Mouse (Mus musculus) midbrain, embryonic 15.5 days (tissue): ENCODE data around the gene Bag2. TPM values are rescaled to one million over a fixed set of nuclear protein-coding genes. Genes with fewer than 3 reads are reported as not detected.
"Not testable (repeated sequence)": the region's sequence is repeated elsewhere in the genome, so short reads cannot be mapped to it uniquely, and the experiment has no call there.

Source experiments
- ATAC-seq: fragments of 200-750 bp; cut with Nextera tagmentation; replicated peaks from 2 replicates; pipeline ENCODE4 v1.8.0; 2017; ENCODE audit warnings: moderate TSS enrichment
- H3K27ac ChIP-seq: fragments of 300-500 bp; sonication (generic); 2 replicates; pipeline ENCODE4 v1.5.1; 2015; ENCODE audit warnings: mild to moderate bottlenecking, inconsistent platforms
- H3K27me3 ChIP-seq: fragments of 300-500 bp; sonication (generic); replicated peaks from 2 replicates; pipeline ENCODE4 v1.6.1; 2015; ENCODE audit warnings: inconsistent platforms
- H3K36me3 ChIP-seq: fragments of 300-500 bp; sonication (generic); replicated peaks from 2 replicates; pipeline ENCODE4 v1.6.1; 2015; ENCODE audit warnings: inconsistent platforms
- H3K4me1 ChIP-seq: fragments of 300-500 bp; sonication (generic); 2 replicates; pipeline ENCODE4 v1.6.1; 2015; ENCODE audit warnings: inconsistent platforms
- H3K4me2 ChIP-seq: fragments of 300-500 bp; sonication (generic); 2 replicates; pipeline ENCODE4 v1.6.1; 2015; ENCODE audit warnings: inconsistent platforms, mild to moderate bottlenecking, moderate library complexity
- H3K4me3 ChIP-seq: fragments of 300-500 bp; sonication (generic); 2 replicates; pipeline ENCODE4 v1.5.1; 2015; ENCODE audit warnings: mild to moderate bottlenecking, inconsistent platforms
- H3K9ac ChIP-seq: fragments of 300-500 bp; sonication (generic); 2 replicates; pipeline ENCODE4 v1.6.1; 2015; ENCODE audit warnings: mild to moderate bottlenecking, inconsistent platforms
- H3K9me3 ChIP-seq: fragments of 300-500 bp; sonication (generic); 2 replicates; pipeline ENCODE4 v1.6.1; 2016; ENCODE audit warnings: inconsistent platforms
- WGBS: fragments of 180-500 bp; shearing (Covaris S2); methylation state at CpG from one replicate; pipeline ENCODE4 v1.1.7; 2015; ENCODE audit warnings: mixed read lengths; 5-methylcytosine and 5-hydroxymethylcytosine counted together
- polyA plus RNA-seq: library from polyadenylated mRNA; unstranded; fragments of >200 nt; fragmentation: Nextera tagmentation; extraction: Ambion mirVana; gene quantifications from 2 replicates; pipeline ENCODE4 v1.2.1, GENCODE M21; 2015

Gene Bag2
- polyA plus RNA-seq, 1 experiment from 2014 or later, result 22.2 TPM

DNA sequence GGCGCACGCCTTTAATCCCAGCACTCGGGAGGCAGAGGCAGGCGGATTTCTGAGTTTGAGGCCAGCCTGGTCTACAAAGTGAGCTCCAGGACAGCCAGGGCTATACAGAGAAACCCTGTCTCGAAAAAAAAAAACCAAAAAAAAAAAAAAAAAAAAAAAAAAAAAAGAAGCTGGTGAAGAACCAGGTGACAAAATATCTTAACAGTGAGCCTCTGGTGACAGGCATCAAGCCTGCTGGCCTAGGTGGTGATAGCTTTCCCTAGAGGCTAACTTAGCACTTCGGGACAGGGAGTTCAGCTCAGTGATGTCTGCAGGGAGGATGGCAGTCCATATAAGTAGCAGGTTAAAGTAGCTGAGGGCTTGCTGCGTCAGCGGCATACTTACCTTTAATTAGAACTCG is 12.8 kb downstream of the Bag2 start:
- not testable (repeated sequence) for H3K4me3 ChIP-seq, H3K9me3 ChIP-seq, H3K27me3 ChIP-seq, H3K4me2 ChIP-seq, H3K27ac ChIP-seq, H3K36me3 ChIP-seq, ATAC-seq, H3K4me1 ChIP-seq, H3K9ac ChIP-seq
- WGBS, result 97% methylated on average over 9 of the region's 9 CpGs

GRCm38 (mm10) chr1:33742903-33743302 is 14.7 kb downstream of the Bag2 start:
- peaks cover 4% of the 10 kb centered on the region; the same call in 1 of the 2 replicates for H3K36me3 ChIP-seq
- H3K9ac ChIP-seq, result no peak overlapping the region
- H3K27ac ChIP-seq, result no peak overlapping the region
- no peak overlapping the region for H3K4me3 ChIP-seq
- ATAC-seq, result no peak
- no peaks in the 10 kb centered on the region for H3K27me3 ChIP-seq
- whole genome bisulfite sequencing, result 20% methylated on average over 8 of the region's 8 CpGs
- H3K9me3 ChIP-seq, result no peaks in the 10 kb centered on the region
- H3K4me2 ChIP-seq, result no peak overlapping the region
- H3K4me1 ChIP-seq, result no peaks in the 10 kb centered on the region

- Histone ChIP-seq H3K36me3 (peaks cover 26% of the 10 kb centered on the region; the same call in 1 of the 2 replicates), H3K4me1 (no peaks in the 10 kb centered on the region), H3K27ac (no peak overlapping the region), H3K27me3 (no peaks in the 10 kb centered on the region), H3K4me3 (no peak overlapping the region), H3K4me2 (no peak overlapping the region), H3K9ac (no peak overlapping the region), H3K9me3 (no peaks in the 10 kb centered on the region)
- WGBS, result 28% methylated on average over 12 of the region's 12 CpGs
- peak; percentile 88 for ATAC-seq
Measured at GRCm38 (mm10) chr1:33739302-33739701, 18.3 kb downstream of the Bag2 start.

DNA sequence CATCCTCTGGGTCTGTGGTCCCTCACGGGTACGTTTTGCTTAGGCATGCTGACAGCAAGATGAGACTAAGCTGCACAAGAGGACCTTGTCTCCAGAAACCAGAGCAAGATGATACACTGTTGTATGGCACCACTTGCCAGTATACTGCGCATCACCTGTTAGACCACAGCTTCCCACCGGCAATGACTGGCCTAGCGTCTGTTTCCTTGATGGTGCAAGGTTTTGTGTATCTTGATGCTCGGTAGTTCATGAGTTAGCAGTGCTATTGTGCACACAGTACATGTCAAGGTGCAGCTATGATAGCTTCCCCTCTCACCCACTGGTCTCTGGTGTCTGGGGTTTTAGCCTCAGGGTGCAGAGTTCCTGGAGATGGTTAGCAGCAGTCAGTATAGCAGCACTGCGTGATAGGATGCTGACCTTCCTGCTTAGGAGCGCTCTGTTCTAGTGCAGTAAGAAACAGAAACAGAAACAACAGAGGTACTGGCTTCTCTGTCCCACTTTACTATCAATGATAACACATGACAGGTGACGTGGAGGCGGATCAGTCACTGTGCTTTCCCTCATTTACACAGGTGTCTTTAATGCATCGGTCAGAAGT is 18.8 kb downstream of the Bag2 start:
- WGBS, result 93% methylated on average over 11 of the region's 11 CpGs
- Histone ChIP-seq H3K4me1 (no peaks in the 10 kb centered on the region), H3K9me3 (no peaks in the 10 kb centered on the region), H3K27me3 (no peaks in the 10 kb centered on the region), H3K27ac (no peak overlapping the region), H3K9ac (no peak overlapping the region), H3K4me3 (no peak overlapping the region), H3K4me2 (no peak overlapping the region), H3K36me3 (peaks cover 26% of the 10 kb centered on the region; the same call in 1 of the 2 replicates)
- peak; percentile 38 for ATAC-seq

DNA sequence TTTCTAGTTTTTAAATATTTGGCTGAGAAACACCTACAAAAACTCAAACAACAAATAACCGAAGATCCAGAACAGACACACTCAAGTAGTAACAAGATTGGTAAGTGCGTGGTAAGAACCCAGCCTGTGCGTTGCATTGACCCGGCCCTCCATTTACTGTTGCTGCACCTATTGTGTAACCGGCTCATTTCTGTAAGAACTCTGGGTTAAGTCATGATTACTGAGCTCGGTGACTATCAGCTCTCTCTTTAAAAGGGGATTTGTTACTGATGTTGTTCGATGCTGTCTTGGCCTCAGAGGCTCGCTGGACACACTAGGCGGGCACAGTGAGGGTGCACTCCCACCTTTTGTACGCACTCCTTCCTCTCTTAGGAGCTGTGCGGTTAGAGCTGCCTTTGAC is 19.3 kb downstream of the Bag2 start:
- Histone ChIP-seq H3K36me3 (peaks cover 26% of the 10 kb centered on the region; the same call in 1 of the 2 replicates), H3K9ac (no peak overlapping the region), H3K9me3 (no peaks in the 10 kb centered on the region), H3K4me2 (no peak overlapping the region), H3K27me3 (no peaks in the 10 kb centered on the region), H3K4me3 (no peak overlapping the region), H3K27ac (no peak overlapping the region), H3K4me1 (no peaks in the 10 kb centered on the region)
- WGBS, result 93% methylated on average over 11 of the region's 11 CpGs
- ATAC-seq, result no peak

DNA sequence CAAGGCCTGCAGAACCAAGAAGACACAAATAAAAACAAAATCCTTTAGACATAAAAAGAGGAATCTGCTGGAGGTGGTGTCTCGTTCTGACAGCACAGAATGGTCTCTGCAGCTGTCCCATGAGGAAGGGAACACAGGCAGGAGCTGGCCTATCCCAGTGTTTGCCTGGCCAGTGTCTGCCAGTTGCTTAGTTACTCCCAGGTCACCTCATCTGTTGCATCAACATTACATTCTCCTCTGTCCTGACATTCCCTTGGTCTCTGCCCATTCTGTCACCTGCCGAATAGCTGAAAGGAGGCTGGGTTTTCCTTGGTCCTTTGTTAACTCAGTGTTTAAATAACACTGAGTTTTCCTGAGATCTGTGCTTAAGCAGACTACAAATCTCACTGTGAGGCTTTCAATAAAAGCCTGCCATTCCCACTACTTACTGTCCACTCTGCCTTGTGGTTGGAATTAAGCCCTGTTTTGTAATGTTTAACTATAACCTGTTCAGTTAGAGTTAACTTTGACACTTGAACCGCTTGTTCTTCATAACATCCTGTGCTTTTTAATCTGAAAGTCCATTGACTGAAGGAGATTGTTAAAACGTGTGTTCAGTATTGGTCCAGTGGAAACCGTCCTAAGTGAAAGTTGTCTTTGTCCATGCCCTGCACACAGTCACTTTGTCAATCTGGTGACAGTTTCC is 23.5 kb downstream of the Bag2 start:
- H3K4me2 ChIP-seq, result no peak overlapping the region
- no peak overlapping the region for H3K27ac ChIP-seq
- no peak for ATAC-seq
- peaks cover 30% of the 10 kb centered on the region; the same call in 1 of the 2 replicates for H3K36me3 ChIP-seq
- no peaks in the 10 kb centered on the region for H3K27me3 ChIP-seq
- H3K9ac ChIP-seq, result no peak overlapping the region
- H3K9me3 ChIP-seq, result no peaks in the 10 kb centered on the region
- H3K4me3 ChIP-seq, result no peak overlapping the region
- 80% methylated on average over 5 of the region's 5 CpGs for WGBS
- H3K4me1 ChIP-seq, result no peaks in the 10 kb centered on the region

GRCm38 (mm10) chr1:33733044-33733443 is 24.6 kb downstream of the Bag2 start:
- Histone ChIP-seq H3K4me2 (no peak overlapping the region), H3K9ac (no peak overlapping the region), H3K27me3 (no peaks in the 10 kb centered on the region), H3K36me3 (peaks cover 33% of the 10 kb centered on the region; the same call in 1 of the 2 replicates), H3K4me1 (no peaks in the 10 kb centered on the region), H3K9me3 (no peaks in the 10 kb centered on the region), H3K27ac (no peak overlapping the region), H3K4me3 (no peak overlapping the region)
- WGBS, result 95% methylated on average over 9 of the region's 9 CpGs
- 0 out of 2 replicates have a peak, but pooled peaks have one; percentile 39 for ATAC-seq

DNA sequence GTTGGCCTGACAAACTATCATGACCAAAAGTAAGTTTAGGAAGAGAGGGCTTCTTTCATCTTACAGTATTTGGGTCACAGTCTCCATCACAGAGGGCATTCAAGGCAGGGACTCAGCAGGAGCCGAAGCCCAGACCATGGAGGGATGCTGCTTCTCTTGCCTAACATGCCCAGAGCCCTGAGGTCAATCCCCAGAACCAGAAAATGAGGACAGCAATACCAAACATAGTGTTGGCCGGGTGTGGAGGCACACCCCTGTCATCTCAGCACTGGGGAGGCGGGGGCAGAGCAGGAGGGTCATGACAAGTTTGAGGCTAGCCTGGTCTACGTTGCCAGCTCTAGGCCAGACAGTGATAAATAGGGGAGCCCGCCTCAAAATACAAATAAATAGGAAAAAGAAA is 32.5 kb downstream of the Bag2 start:
- Histone ChIP-seq H3K4me1 (peaks cover 15% of the 10 kb centered on the region), H3K36me3 (peaks cover 30% of the 10 kb centered on the region; the same call in 1 of the 2 replicates), H3K4me2 (no peak overlapping the region), H3K27me3 (no peaks in the 10 kb centered on the region), H3K9me3 (no peaks in the 10 kb centered on the region), H3K4me3 (no peak overlapping the region), H3K27ac (no peak overlapping the region), H3K9ac (no peak overlapping the region)
- no peak for ATAC-seq
- WGBS, result 96% methylated on average over 5 of the region's 5 CpGs

GRCm38 (mm10) chr1:33724516-33724915 is 33.1 kb downstream of the Bag2 start:
- H3K36me3 ChIP-seq, result peaks cover 30% of the 10 kb centered on the region; the same call in 1 of the 2 replicates

GRCm38 (mm10) chr1:33721020-33721419 is 36.6 kb downstream of the Bag2 start:
- Histone ChIP-seq H3K4me3 (peak overlapping the region; percentile 73), H3K36me3 (peaks cover 13% of the 10 kb centered on the region; the same call in 1 of the 2 replicates), H3K9me3 (no peaks in the 10 kb centered on the region), H3K4me1 (peaks cover 20% of the 10 kb centered on the region), H3K9ac (no peak overlapping the region; the same call in 1 of the 2 replicates), H3K4me2 (peak overlapping the region; percentile 55), H3K27me3 (no peaks in the 10 kb centered on the region), H3K27ac (no peak overlapping the region)
- no peak for ATAC-seq
- 84% methylated on average over 7 of the region's 7 CpGs for WGBS

More at GRCm38 (mm10) chr1:33724516-33724915, 33.1 kb downstream of the Bag2 start:
- H3K4me2 ChIP-seq, result no peak overlapping the region
- no peak overlapping the region for H3K27ac ChIP-seq
- 92% methylated on average over 6 of the region's 6 CpGs for WGBS
- H3K9me3 ChIP-seq, result no peaks in the 10 kb centered on the region
- no peaks in the 10 kb centered on the region for H3K27me3 ChIP-seq
- no peak for ATAC-seq
- no peak overlapping the region for H3K9ac ChIP-seq
- H3K4me1 ChIP-seq, result peaks cover 16% of the 10 kb centered on the region
- H3K4me3 ChIP-seq, result no peak overlapping the region

DNA sequence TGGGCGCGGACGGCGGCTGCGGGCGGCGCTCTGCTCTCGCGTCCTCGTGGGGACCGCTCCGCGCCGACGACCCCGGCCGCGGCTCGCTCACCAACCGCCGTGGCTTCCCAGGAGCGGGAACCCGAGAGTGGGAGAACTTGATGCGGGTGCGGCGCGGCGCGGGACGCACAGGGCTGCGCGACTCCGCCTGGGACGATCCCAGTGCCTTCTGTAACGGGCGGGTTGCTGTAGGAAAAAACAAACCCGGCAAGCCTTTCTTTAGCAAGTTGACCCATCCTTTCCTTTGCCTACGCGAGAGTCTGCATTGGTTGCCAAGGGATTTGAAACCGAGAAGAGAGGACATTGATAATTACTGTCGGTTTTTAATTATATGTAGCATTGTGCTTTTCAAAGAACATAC is 37.4 kb downstream of the Bag2 start:
- Histone ChIP-seq H3K4me3 (peak overlapping the region; percentile 73), H3K9me3 (no peaks in the 10 kb centered on the region), H3K4me2 (peak overlapping the region; percentile 55), H3K4me1 (peaks cover 20% of the 10 kb centered on the region), H3K36me3 (peaks cover 7% of the 10 kb centered on the region; the same call in 1 of the 2 replicates), H3K27me3 (no peaks in the 10 kb centered on the region), H3K9ac (peak overlapping the region; percentile 82), H3K27ac (peak overlapping the region; percentile 92)
- WGBS, result under 1% methylated on average over 37 of the region's 41 CpGs
- ATAC-seq, result peak; percentile 81

DNA sequence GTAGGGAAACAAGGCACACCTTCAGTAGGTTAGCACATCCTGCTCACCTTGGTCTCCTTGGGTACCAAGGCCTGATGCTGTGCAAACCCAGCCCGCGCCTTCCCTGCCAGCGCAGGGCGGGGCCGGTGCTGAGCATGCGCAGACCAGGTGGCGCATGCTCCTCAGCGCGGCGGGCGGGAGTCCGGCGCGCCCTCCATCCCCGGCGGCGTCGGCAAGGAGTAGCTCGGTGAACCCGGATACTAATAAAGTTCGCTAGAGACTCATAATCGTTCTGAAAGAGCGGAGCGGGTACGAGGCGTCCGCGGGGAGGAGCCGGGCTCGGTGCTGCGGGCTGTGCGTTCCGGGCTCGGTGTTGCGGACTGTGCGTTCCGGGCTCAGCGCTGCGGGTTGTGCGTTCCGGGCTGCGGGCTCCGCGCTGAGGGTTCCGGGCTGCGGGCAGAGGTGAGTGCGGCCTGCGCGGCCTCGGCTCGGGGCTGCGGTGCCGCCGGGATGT is 37.8 kb downstream of the Bag2 start, which contains the start of gene Rab23:
Rab23 (plus strand) TSS at position 155 of the 493 bp plus-strand sequence.
- WGBS, result under 1% methylated on average over 54 of the region's 54 CpGs
- Histone ChIP-seq H3K27me3 (no peaks in the 10 kb centered on the region), H3K9me3 (no peaks in the 10 kb centered on the region), H3K9ac (peak within 1 kb of the TSS; percentile 82), H3K36me3 (peaks cover 7% of the 10 kb centered on the region; the same call in 1 of the 2 replicates), H3K4me3 (peak within 1 kb of the TSS; percentile 73), H3K4me2 (peak within 1 kb of the TSS; percentile 55), H3K4me1 (peaks cover 20% of the 10 kb centered on the region), H3K27ac (peak within 1 kb of the TSS; percentile 92)
- peak; percentile 98 for ATAC-seq
